Mouse (Mus musculus) forebrain, embryonic 11.5 days (tissue): Measurements from ENCODE around the gene Zbtb17. TPM values are rescaled to one million over a fixed set of nuclear protein-coding genes. Genes with fewer than 3 reads are reported as not detected.

Experiments used
- ATAC-seq: fragments of 200-750 bp; cut with Nextera tagmentation; replicated peaks from 2 replicates; pipeline ENCODE4 v1.8.0; 2017; ENCODE audit warnings: moderate TSS enrichment; ENCODE audit not compliant: low FRiP score
- DNase-seq: peaks from one replicate; pipeline ENCODE4 v3.0.0-alpha.2; 2017; ENCODE audit warnings: low spot score
- H3K27ac ChIP-seq: fragments of 300-500 bp; sonication (generic); 2 replicates; pipeline ENCODE4 v1.5.1; 2014; ENCODE audit warnings: low read depth, low read length
- H3K27me3 ChIP-seq: fragments of 300-500 bp; sonication (generic); 2 replicates; pipeline ENCODE4 v1.6.1; 2014; ENCODE audit warnings: mild to moderate bottlenecking, low read length, mixed read lengths; ENCODE audit not compliant: control insufficient read depth, insufficient read depth
- H3K36me3 ChIP-seq: fragments of 300-500 bp; sonication (generic); 2 replicates; pipeline ENCODE4 v1.6.1; 2014; ENCODE audit warnings: mild to moderate bottlenecking, low read length, moderate library complexity, mixed read lengths; ENCODE audit not compliant: control insufficient read depth, insufficient read depth
- H3K4me1 ChIP-seq: fragments of 300-500 bp; sonication (generic); replicated peaks from 2 replicates; pipeline ENCODE4 v1.6.1; 2014; ENCODE audit warnings: low read length, mixed read lengths; ENCODE audit not compliant: control insufficient read depth, insufficient read depth
- H3K4me2 ChIP-seq: fragments of 300-500 bp; sonication (generic); 2 replicates; pipeline ENCODE4 v1.6.1; 2014; ENCODE audit warnings: low read depth, mild to moderate bottlenecking, low read length, moderate library complexity, mixed read lengths; ENCODE audit not compliant: severe bottlenecking
- H3K4me3 ChIP-seq: fragments of 300-500 bp; sonication (generic); 2 replicates; pipeline ENCODE4 v1.5.1; 2014; ENCODE audit warnings: low read depth, low read length
- H3K9ac ChIP-seq: fragments of 300-500 bp; sonication (generic); 2 replicates; pipeline ENCODE4 v1.6.1; 2014; ENCODE audit warnings: low read length
- H3K9me3 ChIP-seq: fragments of 300-500 bp; sonication (generic); 2 replicates; pipeline ENCODE4 v1.6.1; 2016; ENCODE audit warnings: low read length, mixed read lengths; ENCODE audit not compliant: control insufficient read depth
- WGBS: fragments of 180-500 bp; shearing (Covaris S2); extraction: QIAGEN DNeasy Blood & Tissue Kit; methylation state at CpG from one replicate; pipeline ENCODE4 v1.1.7; 2014; 5-methylcytosine and 5-hydroxymethylcytosine counted together
- polyA plus RNA-seq: library from polyadenylated mRNA; unstranded; fragments of >200 nt; fragmentation: Nextera tagmentation; extraction: Ambion mirVana; gene quantifications from 2 replicates; pipeline ENCODE4 v1.2.1, GENCODE M21; 2014

Gene Zbtb17
- polyA plus RNA-seq, 1 experiment from 2014 or later, result 50.8 TPM

DNA sequence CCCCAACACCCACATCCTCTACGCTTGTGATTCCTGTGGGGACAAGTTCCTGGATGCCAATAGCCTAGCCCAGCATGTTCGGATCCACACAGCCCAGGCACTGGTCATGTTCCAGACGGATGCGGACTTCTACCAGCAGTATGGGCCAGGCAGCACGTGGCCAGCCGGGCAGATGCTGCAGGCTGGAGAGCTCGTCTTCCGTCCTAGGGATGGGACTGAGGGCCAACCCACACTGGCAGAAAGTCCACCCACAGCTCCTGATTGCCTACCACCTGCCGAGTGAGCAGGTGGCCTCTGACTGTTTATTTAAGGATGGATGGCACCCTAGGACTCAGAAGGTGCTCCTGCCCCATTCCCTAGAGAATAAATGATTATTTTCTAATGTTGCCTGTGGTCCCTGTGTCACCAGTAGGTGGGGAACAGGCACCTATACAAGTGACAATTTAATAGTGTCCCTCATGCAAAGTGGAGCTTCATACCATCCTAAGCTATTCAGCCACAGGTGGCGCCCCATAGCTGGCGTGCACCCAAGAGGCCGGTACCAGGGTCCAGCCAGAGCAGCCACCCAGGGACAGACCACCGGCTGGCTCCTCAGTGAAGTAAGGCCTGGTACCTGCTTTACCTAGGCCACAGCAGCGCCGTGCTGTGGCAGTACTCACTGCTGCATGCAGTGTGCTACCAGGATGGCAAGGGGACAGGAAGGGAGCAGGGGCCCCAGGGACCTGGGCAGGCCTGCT, 22.6 kb downstream of the Zbtb17 start:
- Histone ChIP-seq H3K4me3 (no peak overlapping the region), H3K36me3 (peaks cover 27% of the 10 kb centered on the region), H3K9me3 (no peaks in the 10 kb centered on the region), H3K27ac (no peak overlapping the region), H3K4me2 (no peak overlapping the region), H3K9ac (no peak overlapping the region), H3K4me1 (no peaks in the 10 kb centered on the region), H3K27me3 (no peaks in the 10 kb centered on the region)
- no peak for ATAC-seq
- DNase-seq, result no peak
- 89% methylated on average over 15 of the region's 15 CpGs for WGBS

DNA sequence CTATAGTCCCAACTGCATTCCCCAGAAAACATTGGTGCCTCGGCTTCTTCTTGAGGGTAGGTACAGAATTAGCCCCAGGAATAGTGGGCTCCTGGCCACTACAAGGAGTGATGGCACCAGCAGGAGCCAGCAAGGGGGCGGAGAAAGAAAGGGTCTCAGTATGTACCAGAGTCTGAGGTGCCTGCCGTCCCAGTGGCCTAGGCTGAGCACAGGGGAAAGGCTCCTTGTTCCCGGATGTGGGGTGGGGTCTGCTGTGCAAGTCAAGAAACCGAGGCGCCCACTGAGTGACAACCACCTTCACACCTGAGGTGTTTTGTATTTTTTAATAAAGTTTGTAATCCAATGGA, 23.1 kb downstream of the Zbtb17 start:
- no peak overlapping the region for H3K4me3 ChIP-seq
- WGBS, result 81% methylated on average over 6 of the region's 6 CpGs
- H3K9ac ChIP-seq, result no peak overlapping the region
- no peaks in the 10 kb centered on the region for H3K4me1 ChIP-seq
- H3K27ac ChIP-seq, result no peak overlapping the region
- no peaks in the 10 kb centered on the region for H3K27me3 ChIP-seq
- peaks cover 28% of the 10 kb centered on the region for H3K36me3 ChIP-seq
- no peak for ATAC-seq
- H3K9me3 ChIP-seq, result no peaks in the 10 kb centered on the region
- no peak overlapping the region for H3K4me2 ChIP-seq
- no peak for DNase-seq

DNA sequence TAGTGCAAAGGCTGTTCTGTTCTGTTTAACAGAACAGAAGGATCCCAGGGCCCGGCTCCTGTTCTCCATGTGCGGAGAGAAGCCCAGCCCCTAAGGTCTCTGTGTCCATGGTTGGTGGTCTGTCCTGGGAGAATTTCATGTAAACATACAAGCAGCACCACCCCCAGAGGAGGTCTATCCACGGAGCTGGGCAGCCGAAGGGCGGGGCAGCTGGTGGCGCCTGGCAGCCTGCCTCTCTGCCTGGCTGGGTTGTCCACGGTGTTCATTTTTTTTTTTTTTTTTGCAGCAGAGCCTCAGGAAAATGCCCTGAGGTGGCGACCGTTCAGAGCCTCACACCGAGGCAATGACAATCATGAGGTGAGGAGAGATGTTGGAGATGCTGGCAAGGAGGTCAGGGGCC, 24.1 kb downstream of the Zbtb17 start:
- DNase-seq (no peak), ATAC-seq (no peak)
- H3K4me2 ChIP-seq, result no peak overlapping the region
- H3K36me3 ChIP-seq, result peaks cover 35% of the 10 kb centered on the region
- 81% methylated on average over 10 of the region's 10 CpGs for WGBS
- no peak overlapping the region for H3K27ac ChIP-seq
- H3K4me1 ChIP-seq, result no peaks in the 10 kb centered on the region
- no peaks in the 10 kb centered on the region for H3K27me3 ChIP-seq
- no peak overlapping the region for H3K4me3 ChIP-seq
- no peak overlapping the region for H3K9ac ChIP-seq
- no peaks in the 10 kb centered on the region for H3K9me3 ChIP-seq

DNA sequence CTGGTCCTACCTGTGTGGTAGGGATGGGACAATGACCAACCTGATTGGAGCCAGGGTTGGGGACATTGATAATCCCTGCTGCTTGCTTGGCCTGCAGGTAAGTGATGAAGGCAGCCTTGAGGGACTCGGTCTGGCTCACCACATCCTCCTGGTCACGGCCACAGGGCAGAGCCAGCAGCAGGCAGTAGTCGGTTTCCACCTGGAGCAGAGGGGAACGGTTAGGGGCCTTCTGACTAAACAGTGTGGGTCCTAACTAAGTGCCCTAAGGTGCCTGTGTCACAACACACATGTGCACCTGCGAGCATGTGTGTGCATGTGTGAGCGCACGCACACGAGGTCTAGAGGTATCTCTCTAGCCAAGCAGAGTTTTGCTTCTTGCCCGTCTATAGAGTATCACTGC, 24.9 kb downstream of the Zbtb17 start:
- peaks cover 32% of the 10 kb centered on the region for H3K36me3 ChIP-seq
- no peaks in the 10 kb centered on the region for H3K4me1 ChIP-seq
- no peak overlapping the region for H3K4me2 ChIP-seq
- no peak for DNase-seq
- no peak overlapping the region for H3K4me3 ChIP-seq
- ATAC-seq, result no peak
- H3K27me3 ChIP-seq, result no peaks in the 10 kb centered on the region
- no peak overlapping the region for H3K27ac ChIP-seq
- no peaks in the 10 kb centered on the region for H3K9me3 ChIP-seq
- H3K9ac ChIP-seq, result no peak overlapping the region
- WGBS, result 89% methylated on average over 9 of the region's 9 CpGs

DNA sequence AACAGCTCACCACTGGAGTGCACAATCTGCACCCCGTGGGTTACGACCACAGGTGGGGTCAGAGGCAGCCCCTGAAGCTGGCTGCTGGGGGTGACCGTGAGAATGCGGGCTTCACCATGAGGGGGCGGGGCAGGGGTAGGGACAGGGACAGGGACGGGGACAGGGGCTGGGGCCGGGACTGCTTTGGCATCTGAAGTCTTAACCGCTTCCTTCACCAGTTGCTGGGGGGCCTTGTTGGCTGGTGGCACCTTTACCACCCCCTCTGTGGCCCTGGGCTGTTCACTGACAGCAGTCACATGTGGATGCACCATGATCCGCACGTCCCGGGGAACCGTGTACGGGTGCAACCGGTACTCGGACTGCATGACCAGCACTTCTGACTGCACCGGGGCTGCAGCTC, 27.0 kb downstream of the Zbtb17 start:
- no peak overlapping the region for H3K4me3 ChIP-seq
- no peak overlapping the region for H3K9ac ChIP-seq
- H3K4me1 ChIP-seq, result no peaks in the 10 kb centered on the region
- ATAC-seq (no peak), DNase-seq (no peak)
- H3K9me3 ChIP-seq, result no peaks in the 10 kb centered on the region
- no peak overlapping the region for H3K27ac ChIP-seq
- H3K4me2 ChIP-seq, result no peak overlapping the region
- peaks cover 23% of the 10 kb centered on the region for H3K36me3 ChIP-seq
- no peaks in the 10 kb centered on the region for H3K27me3 ChIP-seq
- 96% methylated on average over 16 of the region's 16 CpGs for WGBS

DNA sequence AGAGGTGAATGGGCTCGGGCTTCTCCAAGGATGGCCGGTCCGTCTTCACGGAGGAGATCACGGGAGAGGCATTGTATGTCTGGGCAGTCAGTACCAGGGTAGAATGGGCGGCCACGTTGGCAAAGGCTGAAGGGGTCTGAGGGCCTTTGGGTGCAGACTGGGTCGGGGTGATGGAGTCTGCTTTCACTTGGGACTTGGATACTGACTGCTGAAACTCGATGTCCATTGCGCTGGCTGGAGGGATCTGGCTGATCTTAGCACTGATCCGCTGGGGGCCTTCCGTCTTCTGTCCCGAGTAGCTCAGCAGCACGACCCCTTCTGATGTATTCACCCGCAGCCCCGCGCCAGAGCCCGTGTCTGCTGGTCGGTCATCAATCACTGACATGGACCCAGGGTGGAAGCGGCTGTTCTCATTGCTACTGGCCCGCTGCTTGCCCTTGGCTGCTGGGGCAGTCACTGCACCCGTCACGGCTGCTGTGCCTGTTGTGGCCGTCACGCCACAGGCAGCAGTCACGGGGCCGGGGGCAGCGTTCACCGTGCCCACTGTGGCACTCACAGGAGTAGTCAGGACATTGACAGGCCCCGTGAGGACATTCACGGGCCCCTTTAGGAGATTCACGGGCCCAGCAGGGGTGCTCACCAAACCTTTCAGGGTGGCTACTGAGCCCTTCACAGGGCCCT, 28.3 kb downstream of the Zbtb17 start:
- Histone ChIP-seq H3K9ac (no peak overlapping the region), H3K9me3 (no peaks in the 10 kb centered on the region), H3K4me3 (no peak overlapping the region), H3K36me3 (peaks cover 23% of the 10 kb centered on the region), H3K27ac (no peak overlapping the region), H3K4me1 (no peaks in the 10 kb centered on the region), H3K27me3 (no peaks in the 10 kb centered on the region), H3K4me2 (no peak overlapping the region)
- DNase-seq (no peak), ATAC-seq (no peak)
- 94% methylated on average over 32 of the region's 32 CpGs for WGBS

DNA sequence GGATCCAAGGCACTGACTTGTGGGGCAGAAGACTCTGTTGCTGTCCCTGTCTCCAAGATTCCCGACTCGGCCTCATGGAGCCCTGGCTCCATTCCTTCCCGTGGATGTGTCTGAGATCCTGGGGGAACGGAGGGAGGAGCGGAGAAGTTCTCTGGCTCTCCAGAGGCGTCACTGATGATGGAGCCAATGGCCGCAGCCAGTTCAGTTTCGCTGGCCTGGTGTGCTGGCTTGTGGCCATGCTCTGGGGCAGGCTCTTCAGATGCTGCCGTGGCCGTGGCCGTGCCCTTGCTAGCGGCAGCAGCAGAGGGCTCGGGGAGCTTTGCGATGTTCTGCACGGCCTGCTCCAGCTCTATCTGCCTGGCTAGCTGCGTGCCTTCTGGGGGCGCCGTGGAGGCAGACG, 30.0 kb downstream of the Zbtb17 start:
- Histone ChIP-seq H3K36me3 (peaks cover 31% of the 10 kb centered on the region), H3K27ac (no peak overlapping the region), H3K27me3 (no peaks in the 10 kb centered on the region), H3K9me3 (no peaks in the 10 kb centered on the region), H3K4me3 (no peak overlapping the region), H3K9ac (no peak overlapping the region), H3K4me1 (no peaks in the 10 kb centered on the region), H3K4me2 (no peak overlapping the region)
- DNase-seq (no peak), ATAC-seq (no peak)
- WGBS, result 91% methylated on average over 19 of the region's 19 CpGs

DNA sequence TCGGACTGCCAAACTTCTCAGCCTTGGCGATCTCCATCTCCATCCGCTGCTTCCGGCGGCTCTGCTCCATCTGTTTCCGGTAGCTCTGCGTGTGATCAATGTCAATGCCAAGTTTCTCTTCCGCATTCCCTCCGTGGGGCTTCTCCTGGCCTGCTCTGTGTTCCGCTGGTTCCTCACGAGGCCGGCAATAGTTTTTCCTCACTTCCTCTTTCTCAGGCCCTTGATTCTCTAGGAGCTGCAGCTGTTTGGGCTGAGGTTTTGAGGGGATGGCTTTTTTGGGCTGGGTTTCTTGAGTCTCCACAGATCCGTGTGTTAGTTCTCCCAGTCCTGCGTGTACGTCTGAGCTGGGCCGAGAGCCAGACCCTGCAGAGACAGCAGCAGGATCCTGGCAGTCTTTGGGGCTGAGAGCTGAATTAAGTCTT, 33.2 kb downstream of the Zbtb17 start:
- no peak overlapping the region for H3K4me2 ChIP-seq
- no peaks in the 10 kb centered on the region for H3K9me3 ChIP-seq
- no peak overlapping the region for H3K27ac ChIP-seq
- 94% methylated on average over 16 of the region's 16 CpGs for WGBS
- H3K9ac ChIP-seq, result no peak overlapping the region
- H3K4me1 ChIP-seq, result no peaks in the 10 kb centered on the region
- no peak overlapping the region for H3K4me3 ChIP-seq
- no peaks in the 10 kb centered on the region for H3K27me3 ChIP-seq
- ATAC-seq (no peak), DNase-seq (no peak)
- H3K36me3 ChIP-seq, result peaks cover 25% of the 10 kb centered on the region

DNA sequence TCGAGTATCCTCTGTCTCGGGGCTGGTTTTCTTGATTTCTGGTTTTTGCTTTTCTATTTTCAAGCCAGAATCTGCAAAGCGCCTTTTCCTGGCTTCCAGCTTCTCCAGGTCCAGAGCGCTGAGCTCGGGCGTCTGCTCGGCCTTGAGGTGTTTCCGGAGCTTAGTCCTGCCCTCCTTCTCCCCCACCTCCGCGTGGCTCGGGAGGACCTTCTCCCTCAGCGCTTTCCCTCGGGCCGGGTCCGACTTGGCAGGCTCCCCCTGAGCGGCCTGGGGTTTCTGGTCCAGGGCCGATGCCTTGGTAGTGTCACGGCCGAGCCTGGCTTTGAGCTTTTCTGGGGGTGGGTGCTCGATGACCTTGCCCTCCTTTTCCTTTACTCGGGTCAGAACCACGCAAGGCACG, 33.8 kb downstream of the Zbtb17 start:
- Histone ChIP-seq H3K4me2 (no peak overlapping the region), H3K9ac (no peak overlapping the region), H3K36me3 (peaks cover 23% of the 10 kb centered on the region), H3K27me3 (no peaks in the 10 kb centered on the region), H3K27ac (no peak overlapping the region), H3K4me1 (no peaks in the 10 kb centered on the region), H3K9me3 (no peaks in the 10 kb centered on the region), H3K4me3 (no peak overlapping the region)
- 94% methylated on average over 23 of the region's 23 CpGs for WGBS
- DNase-seq, result no peak
- ATAC-seq, result no peak
